Mouse (Mus musculus) limb, embryonic 14.5 days (tissue): ENCODE data around the gene 2310034C09Rik. TPM values are rescaled to one million over a fixed set of nuclear protein-coding genes. Genes with fewer than 3 reads are reported as not detected.

Experiments used
- ATAC-seq: fragments of 200-750 bp; cut with Nextera tagmentation; 2 replicates; pipeline ENCODE4 v1.8.0; 2017; ENCODE audit warnings: low read depth, moderate number of reproducible peaks, moderate TSS enrichment; ENCODE audit not compliant: low FRiP score
- DNase-seq: peaks from one replicate; pipeline ENCODE4 v3.0.0-alpha.2; 2015; ENCODE audit warnings: low spot score
- H3K27ac ChIP-seq: fragments of 300-500 bp; sonication (generic); replicated peaks from 2 replicates; pipeline ENCODE4 v1.5.1; 2014; ENCODE audit warnings: low read depth, mild to moderate bottlenecking, low read length, moderate library complexity, mixed read lengths
- H3K27me3 ChIP-seq: fragments of 300-500 bp; sonication (generic); 2 replicates; pipeline ENCODE4 v1.6.1; 2014; ENCODE audit warnings: low read length, mixed read lengths; ENCODE audit not compliant: control insufficient read depth, insufficient read depth
- H3K36me3 ChIP-seq: fragments of 300-500 bp; sonication (generic); 2 replicates; pipeline ENCODE4 v1.6.1; 2014; ENCODE audit warnings: mild to moderate bottlenecking, low read length, moderate library complexity, mixed read lengths; ENCODE audit not compliant: control insufficient read depth, insufficient read depth
- H3K4me1 ChIP-seq: fragments of 300-500 bp; sonication (generic); 2 replicates; pipeline ENCODE4 v1.6.1; 2014; ENCODE audit warnings: antibody characterized with exemption, low read length, mixed read lengths; ENCODE audit not compliant: control insufficient read depth, insufficient read depth
- H3K4me2 ChIP-seq: fragments of 300-500 bp; sonication (generic); replicated peaks from 2 replicates; pipeline ENCODE4 v1.6.1; 2014; ENCODE audit warnings: low read depth, mild to moderate bottlenecking, low read length, moderate library complexity; ENCODE audit not compliant: severe bottlenecking
- H3K4me3 ChIP-seq: fragments of 300-500 bp; sonication (generic); replicated peaks from 2 replicates; pipeline ENCODE4 v1.5.1; 2014; ENCODE audit warnings: low read length
- H3K9ac ChIP-seq: fragments of 300-500 bp; sonication (generic); 2 replicates; pipeline ENCODE4 v1.6.1; 2014; ENCODE audit warnings: mild to moderate bottlenecking, low read depth, low read length, moderate library complexity; ENCODE audit not compliant: severe bottlenecking
- H3K9me3 ChIP-seq: fragments of 300-500 bp; sonication (generic); 2 replicates; pipeline ENCODE4 v1.6.1; 2016; ENCODE audit warnings: low read length; ENCODE audit not compliant: control insufficient read depth
- POLR2A ChIP-seq: fragments of 200-500 bp; IDR thresholded peaks from 2 replicates; pipeline ENCODE4 v1.8.0; 2012; ENCODE audit warnings: inconsistent platforms, mild to moderate bottlenecking, moderate library complexity, borderline replicate concordance; ENCODE audit not compliant: insufficient read depth, insufficient read length; ENCODE audit errors: extremely low read depth
- WGBS: fragments of 180-500 bp; shearing (Covaris S2); extraction: QIAGEN DNeasy Blood & Tissue Kit; methylation state at CpG from one replicate; pipeline ENCODE4 v1.1.7; 2014; 5-methylcytosine and 5-hydroxymethylcytosine counted together
- polyA plus RNA-seq, 2 experiments: library from polyadenylated mRNA; depleted of rRNA in 1 of 2; stranded (reverse) in 1 of 2; unstranded in 1 of 2; fragments of >200 nt; fragmentation: Nextera tagmentation in 1 of 2; extraction: Ambion mirVana in 1 of 2; gene quantifications; 2 replicates each; pipeline versions ENCODE4 v1.2.1 to v1.2.3; 2012 to 2014

The 2310034C09Rik gene
- polyA plus RNA-seq, 2 experiments, result not detected

DNA sequence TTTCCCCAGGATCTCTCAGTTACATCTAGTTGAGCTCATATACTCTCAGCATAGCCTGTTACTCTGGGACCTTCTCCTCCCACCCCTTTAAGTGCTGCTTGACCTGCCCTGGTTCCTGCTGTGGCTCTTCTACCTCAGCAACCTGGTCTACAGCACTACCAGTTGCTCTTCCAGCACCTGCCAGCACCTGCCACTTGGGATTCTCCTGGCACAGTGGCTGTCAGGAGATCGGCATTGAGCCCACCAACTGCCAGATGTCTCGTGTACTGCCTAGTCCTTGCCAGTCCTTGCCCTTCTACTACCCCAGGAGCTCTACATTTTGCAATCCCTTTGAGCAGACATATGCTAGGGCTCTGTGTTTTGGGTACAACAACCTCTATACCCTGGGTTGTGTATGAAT is 28.1 kb downstream of the 2310034C09Rik start:
- TF ChIP-seq POLR2A, result no peak
- Histone ChIP-seq H3K4me2 (no peak overlapping the region), H3K36me3 (no peaks in the 10 kb centered on the region), H3K9me3 (no peaks in the 10 kb centered on the region), H3K27ac (no peak overlapping the region), H3K9ac (no peak overlapping the region), H3K4me1 (no peaks in the 10 kb centered on the region), H3K4me3 (no peak overlapping the region), H3K27me3 (no peaks in the 10 kb centered on the region)
- 76% methylated on average over 2 of the region's 2 CpGs for WGBS
- DNase-seq, result no peak
- no peak for ATAC-seq

Other genes starting within 250 kb of the 2310034C09Rik start
- gene Cldn8, start 195.7 kb upstream of the 2310034C09Rik start, polyA plus RNA-seq (2012; rRNA removed), result 2.4 TPM in 2 replicates
- gene Cldn8, start 195.7 kb upstream of the 2310034C09Rik start, polyA plus RNA-seq (2014; fragmentation: Nextera tagmentation; extraction: Ambion mirVana), result 4.5 and 5.8 TPM in 2 replicates
- gene Krtap24-1, start 146.6 kb upstream of the 2310034C09Rik start, polyA plus RNA-seq (2012; rRNA removed), result not detected in 2 replicates
- not detected in 2 replicates for gene Krtap24-1, start 146.6 kb upstream of the 2310034C09Rik start, polyA plus RNA-seq (2014; fragmentation: Nextera tagmentation; extraction: Ambion mirVana)
- not detected in 2 replicates for gene 2310079G19Rik, start 131.2 kb upstream of the 2310034C09Rik start, polyA plus RNA-seq (2012; rRNA removed)
- gene 2310079G19Rik, start 131.2 kb upstream of the 2310034C09Rik start, polyA plus RNA-seq (2014; fragmentation: Nextera tagmentation; extraction: Ambion mirVana), result not detected in 2 replicates
- not detected in 2 replicates for gene Krtap26-1, start 111.1 kb upstream of the 2310034C09Rik start, polyA plus RNA-seq (2012; rRNA removed)
- not detected in 2 replicates for gene Krtap26-1, start 111.1 kb upstream of the 2310034C09Rik start, polyA plus RNA-seq (2014; fragmentation: Nextera tagmentation; extraction: Ambion mirVana)
- not detected in 2 replicates for gene Krtap27-1, start 87.2 kb upstream of the 2310034C09Rik start, polyA plus RNA-seq (2012; rRNA removed)
- gene Krtap27-1, start 87.2 kb upstream of the 2310034C09Rik start, polyA plus RNA-seq (2014; fragmentation: Nextera tagmentation; extraction: Ambion mirVana), result not detected in 2 replicates
- not detected in 2 replicates for gene 2310061N02Rik, start 50.9 kb upstream of the 2310034C09Rik start, polyA plus RNA-seq (2012; rRNA removed)
- not detected in 2 replicates for gene 2310061N02Rik, start 50.9 kb upstream of the 2310034C09Rik start, polyA plus RNA-seq (2014; fragmentation: Nextera tagmentation; extraction: Ambion mirVana)
- not detected in 2 replicates for gene Krtap13-1, start 30.0 kb upstream of the 2310034C09Rik start, polyA plus RNA-seq (2012; rRNA removed)
- not detected in 2 replicates for gene Krtap13-1, start 30.0 kb upstream of the 2310034C09Rik start, polyA plus RNA-seq (2014; fragmentation: Nextera tagmentation; extraction: Ambion mirVana)
- gene Krtap13, start 7.2 kb upstream of the 2310034C09Rik start, polyA plus RNA-seq (2012; rRNA removed), result not detected in 2 replicates
- not detected in 2 replicates for gene Krtap13, start 7.2 kb upstream of the 2310034C09Rik start, polyA plus RNA-seq (2014; fragmentation: Nextera tagmentation; extraction: Ambion mirVana)
- gene 2310057N15Rik, start 15.4 kb downstream of the 2310034C09Rik start, polyA plus RNA-seq (2012; rRNA removed), result not detected in 2 replicates
- gene 2310057N15Rik, start 15.4 kb downstream of the 2310034C09Rik start, polyA plus RNA-seq (2014; fragmentation: Nextera tagmentation; extraction: Ambion mirVana), result not detected in 2 replicates
- gene Gm5965, start 19.0 kb downstream of the 2310034C09Rik start, polyA plus RNA-seq (2012; rRNA removed), result not detected in 2 replicates
- gene Gm5965, start 19.0 kb downstream of the 2310034C09Rik start, polyA plus RNA-seq (2014; fragmentation: Nextera tagmentation; extraction: Ambion mirVana), result not detected in 2 replicates
- not detected in 2 replicates for gene Gm20741, start 53.4 kb downstream of the 2310034C09Rik start, polyA plus RNA-seq (2012; rRNA removed)
- not detected in 2 replicates for gene Gm20741, start 53.4 kb downstream of the 2310034C09Rik start, polyA plus RNA-seq (2014; fragmentation: Nextera tagmentation; extraction: Ambion mirVana)
- gene Krtap15, start 61.4 kb downstream of the 2310034C09Rik start, polyA plus RNA-seq (2012; rRNA removed), result not detected in 2 replicates
- not detected in 2 replicates for gene Krtap15, start 61.4 kb downstream of the 2310034C09Rik start, polyA plus RNA-seq (2014; fragmentation: Nextera tagmentation; extraction: Ambion mirVana)
- not detected in 2 replicates for gene Krtap14, start 67.3 kb downstream of the 2310034C09Rik start, polyA plus RNA-seq (2012; rRNA removed)
- not detected in 2 replicates for gene Krtap14, start 67.3 kb downstream of the 2310034C09Rik start, polyA plus RNA-seq (2014; fragmentation: Nextera tagmentation; extraction: Ambion mirVana)
- not detected in 2 replicates for gene Krtap19-1, start 110.6 kb downstream of the 2310034C09Rik start, polyA plus RNA-seq (2012; rRNA removed)
- gene Krtap19-1, start 110.6 kb downstream of the 2310034C09Rik start, polyA plus RNA-seq (2014; fragmentation: Nextera tagmentation; extraction: Ambion mirVana), result not detected in 2 replicates
- gene Krtap19-2, start 115.4 kb downstream of the 2310034C09Rik start, polyA plus RNA-seq (2012; rRNA removed), result not detected in 2 replicates
- gene Krtap19-2, start 115.4 kb downstream of the 2310034C09Rik start, polyA plus RNA-seq (2014; fragmentation: Nextera tagmentation; extraction: Ambion mirVana), result not detected in 2 replicates
- gene Krtap19-3, start 119.2 kb downstream of the 2310034C09Rik start, polyA plus RNA-seq (2012; rRNA removed), result not detected in 2 replicates
- gene Krtap19-3, start 119.2 kb downstream of the 2310034C09Rik start, polyA plus RNA-seq (2014; fragmentation: Nextera tagmentation; extraction: Ambion mirVana), result not detected in 2 replicates
- not detected in 2 replicates for gene Krtap19-4, start 126.2 kb downstream of the 2310034C09Rik start, polyA plus RNA-seq (2012; rRNA removed)
- gene Krtap19-4, start 126.2 kb downstream of the 2310034C09Rik start, polyA plus RNA-seq (2014; fragmentation: Nextera tagmentation; extraction: Ambion mirVana), result not detected in 2 replicates
- not detected in 2 replicates for gene Krtap19-5, start 137.6 kb downstream of the 2310034C09Rik start, polyA plus RNA-seq (2012; rRNA removed)
- gene Krtap19-5, start 137.6 kb downstream of the 2310034C09Rik start, polyA plus RNA-seq (2014; fragmentation: Nextera tagmentation; extraction: Ambion mirVana), result not detected in 2 replicates
- gene Krtap19-9b, start 173.4 kb downstream of the 2310034C09Rik start, polyA plus RNA-seq (2012; rRNA removed), result not detected in 2 replicates
- gene Krtap19-9b, start 173.4 kb downstream of the 2310034C09Rik start, polyA plus RNA-seq (2014; fragmentation: Nextera tagmentation; extraction: Ambion mirVana), result not detected in 2 replicates
- gene Krtap16-3, start 204.0 kb downstream of the 2310034C09Rik start, polyA plus RNA-seq (2012; rRNA removed), result not detected in 2 replicates
- gene Krtap16-3, start 204.0 kb downstream of the 2310034C09Rik start, polyA plus RNA-seq (2014; fragmentation: Nextera tagmentation; extraction: Ambion mirVana), result not detected in 2 replicates